Mouse (Mus musculus) olfactory bulb, adult 2 months (tissue): ENCODE measurements around the gene Mrpl16. TPM values are rescaled to one million over a fixed set of nuclear protein-coding genes. Genes with fewer than 3 reads are reported as not detected.

Experiments used
- H3K27ac ChIP-seq: fragments of 200-500 bp; 2 replicates; pipeline ENCODE4 v1.5.1; 2012; ENCODE audit warnings: low read depth, low read length; ENCODE audit not compliant: insufficient read depth
- H3K4me1 ChIP-seq: fragments of 200-500 bp; 2 replicates; pipeline ENCODE4 v1.6.1; 2012; ENCODE audit warnings: low read length; ENCODE audit not compliant: control insufficient read depth, insufficient read depth
- H3K4me3 ChIP-seq: fragments of 200-500 bp; 2 replicates; pipeline ENCODE4 v1.5.1; 2012; ENCODE audit warnings: mild to moderate bottlenecking, low read depth, low read length, moderate library complexity; ENCODE audit not compliant: insufficient read depth
- CTCF ChIP-seq: fragments of 200-500 bp; IDR thresholded peaks from 2 replicates; pipeline ENCODE4 v1.5.1; 2012; ENCODE audit warnings: low read depth, mild to moderate bottlenecking, low read length, moderate library complexity; ENCODE audit not compliant: insufficient read depth
- POLR2A ChIP-seq: fragments of 200-500 bp; IDR thresholded peaks from 2 replicates; pipeline ENCODE4 v1.6.1; 2012; ENCODE audit warnings: mild to moderate bottlenecking, low read depth, low read length, moderate library complexity; ENCODE audit not compliant: insufficient read depth
- WGBS: fragments of 180-500 bp; shearing (Covaris S2); methylation state at CpG from one replicate; pipeline ENCODE4 v1.1.7; 2018; 5-methylcytosine and 5-hydroxymethylcytosine counted together
- polyA plus RNA-seq: library from polyadenylated mRNA; stranded (reverse); fragments of >200 nt; gene quantifications from 2 replicates; pipeline ENCODE4 v1.2.4, GENCODE M21; 2012; ENCODE audit warnings: low replicate concordance; ENCODE audit not compliant: missing spikeins, insufficient read depth, insufficient read length

The Mrpl16 gene
- polyA plus RNA-seq, 1 experiment = not detected

DNA sequence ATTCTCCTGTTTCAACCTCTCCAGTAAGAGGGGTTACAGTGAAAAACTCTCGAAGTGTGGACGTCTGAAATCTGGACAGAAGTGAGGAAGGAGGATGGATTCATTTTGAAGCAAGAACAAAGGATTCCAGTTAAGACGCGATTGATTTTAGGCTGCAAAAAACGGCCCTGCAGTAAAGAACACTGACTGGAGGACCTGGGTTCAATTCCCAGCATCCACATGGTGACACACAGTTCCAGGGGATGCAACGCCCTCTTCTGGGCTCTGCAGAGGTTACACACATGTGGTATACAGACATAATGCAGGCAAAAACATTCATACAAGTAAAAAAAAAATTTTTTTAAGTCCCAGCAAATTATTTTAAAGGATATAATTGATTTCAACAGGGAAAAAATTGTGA lies 50.0 kb downstream of the Mrpl16 start:
- TF ChIP-seq POLR2A (no peak), CTCF (no peak)
- Histone ChIP-seq H3K27ac (no peak overlapping the region), H3K4me3 (peak overlapping the region; percentile 21; the same call in 1 of the 2 replicates), H3K4me1 (peaks cover 3% of the 10 kb centered on the region)
- WGBS = 25% methylated on average over 6 of the region's 6 CpGs

DNA sequence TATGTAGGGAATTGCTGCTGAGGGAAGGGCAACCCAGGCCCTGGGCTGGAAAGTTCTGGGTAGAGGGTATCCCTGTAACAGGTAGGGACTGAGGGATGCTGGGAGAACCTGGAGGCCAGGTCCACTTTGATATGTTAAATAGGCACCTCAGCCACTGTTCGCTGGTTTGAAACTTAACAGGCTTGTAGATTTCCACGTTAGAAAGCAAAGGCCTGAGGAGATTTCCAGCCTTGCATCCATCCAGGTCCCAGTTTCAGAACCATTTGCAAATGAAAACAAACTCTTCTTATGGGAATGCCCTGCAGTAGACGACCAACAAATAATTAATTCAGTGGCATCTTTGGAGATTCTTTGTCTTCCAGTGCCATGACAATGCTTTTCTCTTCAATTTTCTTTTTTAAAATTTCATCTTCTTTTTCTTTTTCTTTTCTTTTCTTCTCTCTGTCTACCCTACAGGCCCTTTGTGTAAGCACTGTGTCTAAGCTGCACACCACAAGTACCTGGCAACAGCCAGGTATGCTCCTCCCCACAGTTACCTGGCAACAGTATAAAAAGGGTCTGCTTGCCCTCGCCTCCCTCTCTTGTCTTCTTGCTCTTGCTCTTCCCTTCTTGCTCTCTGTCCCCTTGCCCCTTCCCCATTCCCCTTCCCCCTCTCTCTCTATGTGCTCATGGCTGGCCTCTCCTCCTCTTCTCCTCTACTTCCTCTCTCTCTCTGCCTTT lies 53.3 kb downstream of the Mrpl16 start:
- 57% methylated on average over 4 of the region's 4 CpGs for WGBS
- H3K27ac ChIP-seq = no peak overlapping the region
- TF ChIP-seq CTCF (no peak), POLR2A (no peak)
- peaks cover 3% of the 10 kb centered on the region for H3K4me1 ChIP-seq
- H3K4me3 ChIP-seq = no peak overlapping the region

Other genes with a start within 250 kb of the Mrpl16 start
- not detected in 2 replicates for gene Ms4a4d, start 233.6 kb upstream of the Mrpl16 start, polyA plus RNA-seq
- gene Ms4a6d, start 165.5 kb upstream of the Mrpl16 start, polyA plus RNA-seq = not detected in 2 replicates
- not detected in 2 replicates for gene Ms4a2, start 146.7 kb upstream of the Mrpl16 start, polyA plus RNA-seq
- gene Ms4a3, start 129.5 kb upstream of the Mrpl16 start, polyA plus RNA-seq = not detected in 2 replicates
- gene Oosp2, start 109.8 kb upstream of the Mrpl16 start, polyA plus RNA-seq = not detected in 2 replicates
- not detected in 2 replicates for gene Oosp1, start 79.2 kb upstream of the Mrpl16 start, polyA plus RNA-seq
- gene Oosp3, start 73.3 kb upstream of the Mrpl16 start, polyA plus RNA-seq = not detected in 2 replicates
- not detected in 2 replicates for gene Gif, start 22.8 kb upstream of the Mrpl16 start, polyA plus RNA-seq
- not detected in 2 replicates for gene Stx3, start 49.0 kb downstream of the Mrpl16 start, polyA plus RNA-seq
- not detected in 2 replicates for gene Olfr1417, start 68.8 kb downstream of the Mrpl16 start, polyA plus RNA-seq
- gene Olfr1418, start 90.7 kb downstream of the Mrpl16 start, polyA plus RNA-seq = not detected in 2 replicates
- gene Olfr1419, start 104.7 kb downstream of the Mrpl16 start, polyA plus RNA-seq = not detected in 2 replicates
- not detected in 2 replicates for gene Olfr1420, start 116.2 kb downstream of the Mrpl16 start, polyA plus RNA-seq
- not detected in 2 replicates for gene Patl1, start 142.0 kb downstream of the Mrpl16 start, polyA plus RNA-seq
- gene Osbp, start 195.6 kb downstream of the Mrpl16 start, polyA plus RNA-seq = 158 TPM in 1 of 2 replicates, not detected in the other